Mouse (Mus musculus): ENCODE results near the gene Ephb3. TPM values are rescaled to one million over a fixed set of nuclear protein-coding genes. Genes with fewer than 3 reads are reported as not detected.

Ephb3 gene
- total RNA-seq, 1 experiment = 24.9 TPM

- no peaks in the 10 kb centered on the region for H3K36me3 ChIP-seq (ENCODE audit: control insufficient read depth, insufficient read depth, low read length, poor library complexity, severe bottlenecking)
- H3K9ac ChIP-seq (ENCODE audit: insufficient read depth, low read depth, low read length, poor library complexity, severe bottlenecking) = no peak overlapping the region
- TF ChIP-seq ZC3H11A (IDR thresholded peaks at IDR 0.05; ENCODE audit: borderline replicate concordance, low read depth, low read length) (no peak), MAFK (IDR thresholded peaks at IDR 0.05; ENCODE audit: insufficient read depth, low read depth, low read length) (no peak), CHD2 (IDR thresholded peaks at IDR 0.05; ENCODE audit: low read depth, low read length) (no peak), HCFC1 (IDR thresholded peaks at IDR 0.05; ENCODE audit: borderline replicate concordance, insufficient read depth, low read length) (no peak), ZNF384 (IDR thresholded peaks at IDR 0.05; ENCODE audit: low read depth, low read length) (no peak)
- no peak overlapping the region for H3K4me3 ChIP-seq (ENCODE audit: insufficient read depth in 1 of 2, low read depth in 1 of 2, low read length in 2 of 2, poor library complexity in 1 of 2, severe bottlenecking in 1 of 2)
- H3K27ac ChIP-seq (ENCODE audit: insufficient read depth, low read depth, low read length, poor library complexity, severe bottlenecking) = no peak overlapping the region
- DNase-seq (ENCODE audit: low read depth, low spot score) = no peak
- in situ Hi-C loops (cut with MboI; ENCODE audit: low sequenced_read_pairs in 2 of 2, unreplicated experiment in 2 of 2) = no loop called here
- H3K4me1 ChIP-seq (ENCODE audit: control insufficient read depth in 2 of 2, insufficient read depth in 2 of 2, low read length in 2 of 2, poor library complexity in 1 of 2) = peaks cover 0 to 7% of the 10 kb centered on the region in 2 experiments; a peak in 1 of 4 replicates
- H3K9me3 ChIP-seq (ENCODE audit: control insufficient read depth, insufficient read depth, low read depth, low read length) = no peaks in the 10 kb centered on the region
Measured at GRCm38 (mm10) chr16:21238722-21239121, 34.2 kb downstream of the Ephb3 start.

DNA sequence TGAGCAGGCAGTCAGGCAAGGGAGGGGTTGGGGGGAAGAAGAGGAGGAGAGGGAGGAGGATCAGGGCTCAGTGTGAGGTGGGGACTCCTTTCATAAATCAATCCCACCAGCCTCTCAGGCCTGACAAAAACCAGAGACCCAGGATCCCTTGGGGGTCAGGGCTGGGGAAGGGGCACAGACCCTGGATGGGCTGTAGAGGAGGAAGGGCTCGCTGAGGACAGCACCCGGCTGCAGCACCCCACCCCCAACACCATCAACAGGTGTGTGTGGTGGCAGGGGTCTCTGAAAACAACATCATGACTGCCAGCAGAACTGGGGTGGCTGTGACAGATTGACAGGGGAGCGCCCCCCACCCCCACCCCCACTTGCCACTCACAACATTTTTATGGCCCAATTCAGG lies 36.0 kb downstream of the Ephb3 start:
- H3K36me3 ChIP-seq (ENCODE audit: control insufficient read depth, insufficient read depth, low read length, poor library complexity, severe bottlenecking) = no peaks in the 10 kb centered on the region
- no peak overlapping the region for H3K9ac ChIP-seq (ENCODE audit: insufficient read depth, low read depth, low read length, poor library complexity, severe bottlenecking)
- H3K4me3 ChIP-seq (ENCODE audit: insufficient read depth in 1 of 2, low read depth in 1 of 2, low read length in 2 of 2, poor library complexity in 1 of 2, severe bottlenecking in 1 of 2) = no peak overlapping the region
- no peak for TF ChIP-seq ZC3H11A (IDR thresholded peaks at IDR 0.05; ENCODE audit: borderline replicate concordance, low read depth, low read length)
- no peak for TF ChIP-seq CHD2 (IDR thresholded peaks at IDR 0.05; ENCODE audit: low read depth, low read length)
- no peak for TF ChIP-seq HCFC1 (IDR thresholded peaks at IDR 0.05; ENCODE audit: borderline replicate concordance, insufficient read depth, low read length)
- TF ChIP-seq ZNF384 (IDR thresholded peaks at IDR 0.05; ENCODE audit: low read depth, low read length) = no peak
- no peak for TF ChIP-seq MAFK (IDR thresholded peaks at IDR 0.05; ENCODE audit: insufficient read depth, low read depth, low read length)
- DNase-seq (ENCODE audit: low read depth, low spot score) = no peak
- in situ Hi-C loops (cut with MboI; ENCODE audit: low sequenced_read_pairs in 2 of 2, unreplicated experiment in 2 of 2) = no loop called here
- H3K9me3 ChIP-seq (ENCODE audit: control insufficient read depth, insufficient read depth, low read depth, low read length) = no peaks in the 10 kb centered on the region
- peaks cover 0 to 10% of the 10 kb centered on the region in 2 experiments; a peak in 1 of 4 replicates for H3K4me1 ChIP-seq (ENCODE audit: control insufficient read depth in 2 of 2, insufficient read depth in 2 of 2, low read length in 2 of 2, poor library complexity in 1 of 2)
- H3K27ac ChIP-seq (ENCODE audit: insufficient read depth, low read depth, low read length, poor library complexity, severe bottlenecking) = no peak overlapping the region

GRCm38 (mm10) chr16:21241030-21241429 lies 36.5 kb downstream of the Ephb3 start:
- H3K9me3 ChIP-seq (ENCODE audit: control insufficient read depth, insufficient read depth, low read depth, low read length) = no peaks in the 10 kb centered on the region
- in situ Hi-C loops (cut with MboI; ENCODE audit: low sequenced_read_pairs in 2 of 2, unreplicated experiment in 2 of 2) = no loop called here
- no peak overlapping the region for H3K27ac ChIP-seq (ENCODE audit: insufficient read depth, low read depth, low read length, poor library complexity, severe bottlenecking)

DNA sequence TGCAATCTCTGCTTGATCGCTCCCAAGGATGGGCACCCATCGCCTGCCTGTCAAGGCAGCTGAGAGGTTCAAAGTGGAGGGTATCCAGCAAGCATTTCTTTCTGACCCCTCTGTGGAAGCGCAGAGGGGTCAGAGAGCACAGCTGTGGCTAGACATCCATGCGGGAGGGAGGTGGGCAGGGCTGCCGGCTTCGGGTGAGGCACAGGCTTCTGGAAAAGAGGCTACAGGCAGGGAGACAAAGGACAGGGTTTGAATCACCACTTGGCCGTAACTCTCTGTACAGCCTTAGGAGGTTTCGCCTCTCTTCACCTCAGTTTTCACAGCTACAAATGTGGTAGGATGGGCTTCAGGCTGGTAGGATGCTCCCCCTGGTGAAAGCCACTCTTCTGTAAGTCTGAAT lies 38.4 kb downstream of the Ephb3 start:
- Histone ChIP-seq H3K9me3 (ENCODE audit: control insufficient read depth, insufficient read depth, low read depth, low read length) (no peaks in the 10 kb centered on the region), H3K4me3 (ENCODE audit: insufficient read depth in 1 of 2, low read depth in 1 of 2, low read length in 2 of 2, poor library complexity in 1 of 2, severe bottlenecking in 1 of 2) (no peak overlapping the region), H3K9ac (ENCODE audit: insufficient read depth, low read depth, low read length, poor library complexity, severe bottlenecking) (no peak overlapping the region), H3K27ac (ENCODE audit: insufficient read depth, low read depth, low read length, poor library complexity, severe bottlenecking) (no peak overlapping the region), H3K36me3 (ENCODE audit: control insufficient read depth, insufficient read depth, low read length, poor library complexity, severe bottlenecking) (no peaks in the 10 kb centered on the region), H3K4me1 (ENCODE audit: control insufficient read depth in 2 of 2, insufficient read depth in 2 of 2, low read length in 2 of 2, poor library complexity in 1 of 2) (peaks cover 0 to 13% of the 10 kb centered on the region in 2 experiments; a peak in 2 of 4 replicates)
- no peak for DNase-seq (ENCODE audit: low read depth, low spot score)
- no peak for TF ChIP-seq HCFC1 (IDR thresholded peaks at IDR 0.05; ENCODE audit: borderline replicate concordance, insufficient read depth, low read length)
- no peak for TF ChIP-seq MAFK (IDR thresholded peaks at IDR 0.05; ENCODE audit: insufficient read depth, low read depth, low read length)
- TF ChIP-seq CHD2 (IDR thresholded peaks at IDR 0.05; ENCODE audit: low read depth, low read length) = no peak
- TF ChIP-seq ZC3H11A (IDR thresholded peaks at IDR 0.05; ENCODE audit: borderline replicate concordance, low read depth, low read length) = no peak
- TF ChIP-seq ZNF384 (IDR thresholded peaks at IDR 0.05; ENCODE audit: low read depth, low read length) = no peak
- in situ Hi-C loops (cut with MboI; ENCODE audit: low sequenced_read_pairs in 2 of 2, unreplicated experiment in 2 of 2) = no loop called here

More at GRCm38 (mm10) chr16:21241030-21241429, 36.5 kb downstream of the Ephb3 start:
- TF ChIP-seq ZNF384 (IDR thresholded peaks at IDR 0.05; ENCODE audit: low read depth, low read length) = no peak
- TF ChIP-seq MAFK (IDR thresholded peaks at IDR 0.05; ENCODE audit: insufficient read depth, low read depth, low read length) = no peak
- TF ChIP-seq ZC3H11A (IDR thresholded peaks at IDR 0.05; ENCODE audit: borderline replicate concordance, low read depth, low read length) = no peak
- no peak for TF ChIP-seq HCFC1 (IDR thresholded peaks at IDR 0.05; ENCODE audit: borderline replicate concordance, insufficient read depth, low read length)
- no peak for TF ChIP-seq CHD2 (IDR thresholded peaks at IDR 0.05; ENCODE audit: low read depth, low read length)
- peaks cover 0 to 10% of the 10 kb centered on the region in 2 experiments; a peak in 1 of 4 replicates for H3K4me1 ChIP-seq (ENCODE audit: control insufficient read depth in 2 of 2, insufficient read depth in 2 of 2, low read length in 2 of 2, poor library complexity in 1 of 2)
- no peak overlapping the region for H3K9ac ChIP-seq (ENCODE audit: insufficient read depth, low read depth, low read length, poor library complexity, severe bottlenecking)
- no peak overlapping the region for H3K4me3 ChIP-seq (ENCODE audit: insufficient read depth in 1 of 2, low read depth in 1 of 2, low read length in 2 of 2, poor library complexity in 1 of 2, severe bottlenecking in 1 of 2)
- H3K36me3 ChIP-seq (ENCODE audit: control insufficient read depth, insufficient read depth, low read length, poor library complexity, severe bottlenecking) = no peaks in the 10 kb centered on the region
- DNase-seq (ENCODE audit: low read depth, low spot score) = no peak

Measured in ES-E14 (cell line).